Mouse (Mus musculus): ENCODE data around the gene 1700109H08Rik. TPM values are rescaled to one million over a fixed set of nuclear protein-coding genes. Genes with fewer than 3 reads are reported as not detected.
"Not testable (repeated sequence)": the region's sequence is repeated elsewhere in the genome, so short reads cannot be mapped to it uniquely, and the experiment has no call there.

1700109H08Rik gene
- polyA plus RNA-seq, 1 experiment from 2014 or later = 3.3 TPM

DNA sequence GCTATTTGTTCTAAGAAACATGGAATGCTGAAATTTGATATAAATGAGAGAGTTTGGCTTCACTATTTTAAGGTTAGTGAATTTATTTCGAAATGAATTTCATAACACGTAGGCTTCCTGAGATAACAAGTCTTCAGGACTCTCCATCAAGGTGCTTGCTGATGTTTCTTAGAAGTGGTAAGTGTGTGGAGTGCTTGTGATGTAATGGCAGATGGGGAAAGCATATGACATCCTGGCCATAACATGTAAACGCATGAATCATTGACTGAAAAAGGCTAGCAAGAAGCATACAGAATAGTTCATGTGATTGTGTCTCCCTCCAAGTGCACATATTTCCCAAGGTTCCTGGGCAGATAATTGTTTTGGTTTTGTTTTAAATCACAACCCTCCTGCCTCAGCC, 29.4 kb downstream of the 1700109H08Rik start:
- Histone ChIP-seq H3K4me1 (replicated peaks) (peaks cover 7% of the 10 kb centered on the region; the same call in 1 of the 2 replicates), H3K4me2 (no peak overlapping the region), H3K27ac (no peak overlapping the region), H3K36me3 (peaks cover 16% of the 10 kb centered on the region), H3K4me3 (replicated peaks) (no peak overlapping the region), H3K9me3 (no peaks in the 10 kb centered on the region), H3K9ac (replicated peaks) (no peak overlapping the region), H3K27me3 (no peaks in the 10 kb centered on the region)
- 93% methylated on average over 3 of the region's 3 CpGs for WGBS
- ATAC-seq (ENCODE audit: insufficient number of reproducible peaks, insufficient read depth, low FRiP score, low TSS enrichment, low read depth) = no peak

DNA sequence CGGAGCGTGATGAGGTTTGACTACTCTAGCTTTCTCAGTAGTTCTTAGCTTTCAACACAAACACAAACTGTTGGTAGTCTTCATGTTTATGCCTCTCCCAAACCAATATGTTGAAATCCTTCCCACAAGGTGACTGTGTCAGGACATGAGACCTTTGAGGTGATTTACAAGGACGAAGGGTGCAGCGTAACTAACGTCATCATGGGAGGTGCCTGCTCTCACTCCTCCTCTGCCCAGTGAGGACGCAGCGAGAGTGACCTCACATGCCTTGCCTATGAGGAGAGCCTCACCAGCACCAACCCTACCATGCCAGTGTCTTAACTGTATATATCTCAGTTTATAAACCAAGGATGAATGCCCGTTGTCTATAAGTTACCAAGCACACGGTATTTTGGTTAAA, 35.7 kb downstream of the 1700109H08Rik start:
- H3K4me2 ChIP-seq = no peak overlapping the region
- peaks cover 55% of the 10 kb centered on the region for H3K36me3 ChIP-seq
- H3K27ac ChIP-seq = no peak overlapping the region
- H3K9me3 ChIP-seq = no peaks in the 10 kb centered on the region
- no peak overlapping the region for H3K4me3 ChIP-seq (replicated peaks)
- no peaks in the 10 kb centered on the region for H3K27me3 ChIP-seq
- no peaks in the 10 kb centered on the region for H3K4me1 ChIP-seq (replicated peaks)
- WGBS = 93% methylated on average over 9 of the region's 9 CpGs
- no peak for ATAC-seq (ENCODE audit: insufficient number of reproducible peaks, insufficient read depth, low FRiP score, low TSS enrichment, low read depth)
- no peak overlapping the region for H3K9ac ChIP-seq (replicated peaks)

DNA sequence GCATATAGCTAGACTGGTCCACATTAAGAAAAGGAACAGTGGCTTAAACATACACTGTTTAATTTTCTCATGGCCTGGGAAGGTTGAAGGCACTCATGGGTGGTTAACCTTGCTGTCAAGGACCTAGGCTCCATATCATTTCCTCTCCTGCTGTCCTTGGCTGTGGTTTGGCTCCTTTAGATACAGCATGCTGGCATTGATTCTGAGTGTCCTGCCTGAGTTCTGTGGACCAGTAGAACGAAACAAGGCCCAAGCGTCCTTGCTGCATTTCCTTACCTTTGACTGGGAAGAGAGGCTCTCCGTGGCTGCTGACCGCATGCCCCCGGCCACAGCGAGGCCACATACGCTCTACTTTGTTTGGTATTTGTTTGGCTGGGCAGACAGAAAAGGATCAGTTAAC, 37.9 kb downstream of the 1700109H08Rik start:
- Histone ChIP-seq H3K9me3 (no peaks in the 10 kb centered on the region), H3K4me2 (no peak overlapping the region), H3K27ac (no peak overlapping the region), H3K9ac (replicated peaks) (no peak overlapping the region), H3K27me3 (no peaks in the 10 kb centered on the region), H3K4me3 (replicated peaks) (no peak overlapping the region), H3K36me3 (peaks cover 62% of the 10 kb centered on the region), H3K4me1 (replicated peaks) (no peaks in the 10 kb centered on the region)
- 93% methylated on average over 7 of the region's 7 CpGs for WGBS
- no peak for ATAC-seq (ENCODE audit: insufficient number of reproducible peaks, insufficient read depth, low FRiP score, low TSS enrichment, low read depth)

DNA sequence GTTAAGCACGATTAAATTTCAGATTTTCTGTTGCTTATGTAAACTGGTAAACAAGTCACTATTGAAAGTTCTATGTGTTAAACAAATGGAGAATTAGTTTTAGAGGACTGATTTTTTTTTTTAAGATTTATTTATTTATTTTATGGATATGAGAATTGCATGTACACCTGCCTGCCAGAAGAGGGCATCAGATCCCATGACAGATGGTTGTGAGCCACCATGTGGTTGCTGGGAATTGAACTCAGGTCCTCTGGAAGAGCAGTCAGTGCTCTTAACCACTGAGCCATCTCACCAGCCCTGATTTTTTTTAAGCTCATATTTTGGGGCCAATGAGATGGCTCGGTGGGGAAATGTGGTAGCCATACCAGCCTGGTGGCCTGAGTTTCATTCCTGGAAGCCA, 40.5 kb downstream of the 1700109H08Rik start:
- H3K27me3 ChIP-seq; H3K9me3 ChIP-seq; ATAC-seq (ENCODE audit: insufficient number of reproducible peaks, insufficient read depth, low FRiP score, low TSS enrichment, low read depth); H3K4me3 ChIP-seq (replicated peaks); H3K4me2 ChIP-seq; H3K9ac ChIP-seq (replicated peaks); H3K4me1 ChIP-seq (replicated peaks); H3K27ac ChIP-seq: not testable (repeated sequence)
- peaks cover 53% of the 10 kb centered on the region for H3K36me3 ChIP-seq
- 93% methylated on average over 2 of the region's 2 CpGs for WGBS

DNA sequence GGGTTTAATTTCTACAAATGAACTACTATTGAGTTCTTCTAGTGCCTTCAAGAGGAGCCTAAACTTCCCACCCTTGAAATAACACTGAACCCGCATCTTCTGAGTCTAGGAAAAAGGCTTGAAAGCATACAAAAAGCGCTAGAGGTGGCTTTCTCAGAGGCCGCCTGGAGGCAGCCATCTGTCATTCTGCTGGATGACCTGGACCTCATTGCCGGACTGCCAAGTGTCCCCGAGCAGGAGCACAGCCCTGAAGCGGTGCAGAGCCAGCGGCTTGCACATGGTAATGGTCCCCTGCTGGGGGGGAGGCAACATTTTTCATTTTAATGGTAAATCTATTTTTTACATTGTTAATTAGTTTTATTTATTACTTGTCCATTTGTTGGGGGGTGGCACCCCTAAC, 49.1 kb downstream of the 1700109H08Rik start:
- H3K36me3 ChIP-seq = peaks cover 63% of the 10 kb centered on the region
- H3K4me3 ChIP-seq (replicated peaks) = no peak overlapping the region
- H3K4me2 ChIP-seq = no peak overlapping the region
- 82% methylated on average over 7 of the region's 7 CpGs for WGBS
- no peaks in the 10 kb centered on the region for H3K27me3 ChIP-seq
- no peak for ATAC-seq (ENCODE audit: insufficient number of reproducible peaks, insufficient read depth, low FRiP score, low TSS enrichment, low read depth)
- H3K4me1 ChIP-seq (replicated peaks) = no peaks in the 10 kb centered on the region
- no peak overlapping the region for H3K27ac ChIP-seq
- no peaks in the 10 kb centered on the region for H3K9me3 ChIP-seq
- no peak overlapping the region for H3K9ac ChIP-seq (replicated peaks)

DNA sequence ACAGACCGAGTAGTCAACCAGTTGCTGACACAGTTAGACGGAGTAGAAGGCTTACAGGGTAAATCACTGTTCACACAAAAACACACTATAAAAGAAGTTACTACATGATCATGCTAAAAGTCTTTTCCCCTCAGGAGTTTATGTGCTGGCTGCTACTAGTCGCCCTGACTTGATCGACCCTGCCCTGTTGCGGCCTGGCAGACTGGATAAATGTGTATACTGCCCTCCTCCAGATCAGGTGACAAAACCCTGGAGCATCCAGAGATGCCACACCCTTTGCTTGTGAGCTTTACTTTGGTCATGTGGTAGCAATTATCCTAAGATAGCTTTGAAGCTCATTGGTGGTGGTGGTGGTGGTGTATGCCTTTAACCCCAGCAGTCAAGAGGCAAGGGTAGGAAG, 58.7 kb downstream of the 1700109H08Rik start:
- ATAC-seq (ENCODE audit: insufficient number of reproducible peaks, insufficient read depth, low FRiP score, low TSS enrichment, low read depth) = no peak
- Histone ChIP-seq H3K4me2 (no peak overlapping the region), H3K4me1 (replicated peaks) (peaks cover 5% of the 10 kb centered on the region; the same call in 1 of the 2 replicates), H3K27ac (no peak overlapping the region), H3K4me3 (replicated peaks) (no peak overlapping the region), H3K36me3 (peaks cover 46% of the 10 kb centered on the region), H3K9me3 (no peaks in the 10 kb centered on the region), H3K9ac (replicated peaks) (no peak overlapping the region), H3K27me3 (no peaks in the 10 kb centered on the region)
- 89% methylated on average over 5 of the region's 5 CpGs for WGBS

DNA sequence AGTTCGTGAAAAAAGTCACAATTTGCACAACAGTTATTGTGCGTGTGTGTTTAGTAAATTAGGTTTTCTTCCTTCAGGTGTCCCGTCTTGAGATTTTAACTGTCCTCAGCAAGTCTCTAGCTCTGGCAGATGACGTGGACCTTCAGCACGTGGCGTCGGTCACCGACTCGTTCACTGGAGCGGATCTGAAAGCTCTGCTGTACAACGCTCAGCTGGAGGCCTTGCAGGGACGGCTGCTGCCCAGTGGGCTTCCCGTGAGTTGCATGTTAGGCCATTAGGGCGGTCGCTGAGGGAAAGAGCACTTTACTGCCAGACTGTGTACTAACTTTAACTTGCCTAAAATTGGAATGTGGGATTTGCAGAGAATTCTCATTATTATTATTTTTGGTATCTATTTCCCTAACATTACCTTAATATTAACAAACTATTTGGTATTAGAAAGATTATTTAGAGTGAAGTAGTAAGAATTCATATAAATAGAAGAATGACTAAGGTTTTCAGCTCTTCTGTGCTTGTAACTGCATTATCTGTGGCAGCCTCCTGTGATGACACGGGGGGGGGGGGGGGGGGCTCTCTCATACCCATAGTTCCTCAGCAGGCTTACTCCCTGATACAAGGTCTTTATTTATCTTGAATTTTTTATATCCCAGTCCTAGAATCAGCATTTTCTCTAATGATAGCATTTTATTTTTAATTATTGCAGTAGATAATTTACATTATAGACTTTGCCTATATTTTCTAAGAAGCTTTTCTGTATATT, 60.3 kb downstream of the 1700109H08Rik start:
- no peak overlapping the region for H3K27ac ChIP-seq
- no peaks in the 10 kb centered on the region for H3K9me3 ChIP-seq
- H3K4me2 ChIP-seq = no peak overlapping the region
- ATAC-seq (ENCODE audit: insufficient number of reproducible peaks, insufficient read depth, low FRiP score, low TSS enrichment, low read depth) = no peak
- H3K9ac ChIP-seq (replicated peaks) = no peak overlapping the region
- no peaks in the 10 kb centered on the region for H3K27me3 ChIP-seq
- no peak overlapping the region for H3K4me3 ChIP-seq (replicated peaks)
- WGBS = 50% methylated on average over 16 of the region's 16 CpGs
- peaks cover 43% of the 10 kb centered on the region for H3K36me3 ChIP-seq
- peaks cover 5% of the 10 kb centered on the region; the same call in 1 of the 2 replicates for H3K4me1 ChIP-seq (replicated peaks)

DNA sequence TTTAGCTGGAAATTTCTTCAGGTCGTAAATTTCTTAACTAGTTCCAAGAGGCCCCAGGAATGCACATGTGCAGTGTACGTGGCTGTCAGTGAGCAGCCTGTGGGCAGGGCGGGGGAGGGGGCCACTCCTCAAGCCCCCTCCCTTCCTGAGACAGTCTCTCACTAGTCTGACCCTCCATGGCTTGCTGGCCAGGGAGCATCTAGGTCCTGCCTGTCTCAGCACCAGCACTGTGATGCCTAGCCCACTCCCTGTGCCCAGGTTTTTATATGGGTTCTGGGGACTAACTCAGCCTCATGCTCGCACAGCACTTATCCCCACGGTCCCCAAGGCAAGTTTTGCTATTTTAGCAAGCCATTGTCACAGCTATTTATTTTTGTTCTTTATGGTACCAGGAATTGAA, 60.9 kb downstream of the 1700109H08Rik start:
- whole genome bisulfite sequencing = 60% methylated on average over 5 of the region's 5 CpGs
- no peak overlapping the region for H3K4me2 ChIP-seq
- H3K27me3 ChIP-seq = no peaks in the 10 kb centered on the region
- ATAC-seq (ENCODE audit: insufficient number of reproducible peaks, insufficient read depth, low FRiP score, low TSS enrichment, low read depth) = no peak
- peaks cover 5% of the 10 kb centered on the region; the same call in 1 of the 2 replicates for H3K4me1 ChIP-seq (replicated peaks)
- no peak overlapping the region for H3K27ac ChIP-seq
- H3K9ac ChIP-seq (replicated peaks) = no peak overlapping the region
- peaks cover 39% of the 10 kb centered on the region for H3K36me3 ChIP-seq
- H3K4me3 ChIP-seq (replicated peaks) = no peak overlapping the region
- H3K9me3 ChIP-seq = no peaks in the 10 kb centered on the region

DNA sequence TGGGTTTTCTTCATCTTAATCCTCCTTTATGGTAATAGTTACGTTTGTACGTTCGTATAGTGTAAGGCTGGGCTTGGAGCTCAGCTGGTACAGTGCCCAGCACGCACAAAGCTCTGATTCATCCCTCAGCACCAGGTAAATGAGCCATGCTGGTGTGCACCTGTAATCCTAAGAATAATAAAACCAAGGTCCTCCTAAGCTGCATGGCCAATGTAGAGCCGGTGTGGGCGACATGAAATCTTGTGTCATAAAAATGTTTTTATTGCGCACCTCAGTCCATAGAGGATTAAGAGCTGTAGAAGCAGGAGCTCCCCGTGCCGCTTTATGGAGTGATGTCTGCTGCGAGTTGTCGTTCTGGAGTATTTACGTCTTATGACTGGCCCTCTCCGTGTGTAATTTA, 61.9 kb downstream of the 1700109H08Rik start:
- Histone ChIP-seq H3K36me3 (peaks cover 36% of the 10 kb centered on the region), H3K9me3 (no peaks in the 10 kb centered on the region), H3K4me2 (no peak overlapping the region), H3K27ac (no peak overlapping the region), H3K27me3 (no peaks in the 10 kb centered on the region), H3K9ac (replicated peaks) (no peak overlapping the region), H3K4me3 (replicated peaks) (no peak overlapping the region), H3K4me1 (replicated peaks) (peaks cover 5% of the 10 kb centered on the region; the same call in 1 of the 2 replicates)
- WGBS = 82% methylated on average over 13 of the region's 13 CpGs
- ATAC-seq (ENCODE audit: insufficient number of reproducible peaks, insufficient read depth, low FRiP score, low TSS enrichment, low read depth) = no peak

DNA sequence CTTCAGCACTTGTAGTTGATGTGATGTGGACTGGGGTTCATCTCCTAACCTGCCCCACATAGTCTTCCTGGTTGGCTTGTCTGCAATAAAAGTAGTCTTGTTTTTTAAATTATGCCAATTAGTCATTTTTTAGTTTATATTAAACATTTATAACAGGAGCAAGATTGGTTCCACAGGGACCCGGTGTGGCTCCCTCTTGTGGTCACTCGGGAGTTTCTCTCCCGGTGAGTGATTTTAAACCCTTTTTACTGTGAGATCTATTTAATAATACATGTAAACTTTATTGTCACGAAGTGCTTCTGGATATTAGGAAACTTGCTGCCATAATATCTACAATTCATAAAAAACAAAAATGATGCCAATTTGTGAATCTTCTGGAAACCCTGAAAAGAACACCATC, 62.6 kb downstream of the 1700109H08Rik start:
- Histone ChIP-seq H3K4me3 (replicated peaks) (no peak overlapping the region), H3K36me3 (peaks cover 36% of the 10 kb centered on the region), H3K4me2 (no peak overlapping the region), H3K9ac (replicated peaks) (no peak overlapping the region), H3K9me3 (no peaks in the 10 kb centered on the region), H3K27ac (no peak overlapping the region), H3K4me1 (replicated peaks) (peaks cover 5% of the 10 kb centered on the region; the same call in 1 of the 2 replicates), H3K27me3 (no peaks in the 10 kb centered on the region)
- no peak for ATAC-seq (ENCODE audit: insufficient number of reproducible peaks, insufficient read depth, low FRiP score, low TSS enrichment, low read depth)
- WGBS = 78% methylated on average over 4 of the region's 4 CpGs

Data from limb, embryonic 12.5 days (tissue).